Mouse (Mus musculus) heart, adult 2 months (tissue): ENCODE measurements around the gene Plekha6.

Experiments used
- CTCF ChIP-seq: fragments of 200-600 bp; IDR thresholded peaks from 2 replicates; pipeline ENCODE4 v1.8.1; 2022; ENCODE audit warnings: antibody characterized with exemption, mild to moderate bottlenecking, moderate library complexity
- EP300 ChIP-seq: fragments of 200-500 bp; IDR thresholded peaks from 2 replicates; pipeline ENCODE4 v1.6.1; 2011; ENCODE audit warnings: low read depth, low read length, control low read depth; ENCODE audit not compliant: insufficient read depth
- POLR2A ChIP-seq: fragments of 200-500 bp; IDR thresholded peaks from 2 replicates; pipeline ENCODE4 v1.6.1; 2011; ENCODE audit warnings: mild to moderate bottlenecking, low read depth, low read length, control low read depth; ENCODE audit not compliant: insufficient read depth

DNA sequence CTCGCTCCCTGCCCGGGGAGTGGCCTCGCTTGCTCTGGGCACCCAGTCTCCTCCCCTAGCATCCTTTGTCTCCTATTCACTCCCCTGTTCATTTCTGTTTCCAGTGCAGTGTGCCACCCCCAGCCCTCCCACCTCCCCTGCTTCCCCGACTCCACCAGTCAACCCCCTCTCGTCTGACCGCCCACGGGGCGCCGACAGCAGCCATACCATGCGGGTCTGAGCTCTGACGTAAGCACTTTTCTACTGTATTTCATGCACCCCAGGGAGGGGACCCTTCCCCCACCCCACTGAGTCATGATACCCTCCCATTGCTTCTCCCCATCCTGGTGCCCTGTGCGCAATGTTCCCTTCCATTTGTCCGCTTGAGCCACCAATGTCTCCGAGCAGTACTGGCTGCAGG, 134.8 kb downstream of the Plekha6 start:
- TF ChIP-seq POLR2A (no peak), EP300 (no peak), CTCF (no peak)
